Comparison of ENCODE assay signal across 1 mouse cellular context in the genomic region with DNA sequence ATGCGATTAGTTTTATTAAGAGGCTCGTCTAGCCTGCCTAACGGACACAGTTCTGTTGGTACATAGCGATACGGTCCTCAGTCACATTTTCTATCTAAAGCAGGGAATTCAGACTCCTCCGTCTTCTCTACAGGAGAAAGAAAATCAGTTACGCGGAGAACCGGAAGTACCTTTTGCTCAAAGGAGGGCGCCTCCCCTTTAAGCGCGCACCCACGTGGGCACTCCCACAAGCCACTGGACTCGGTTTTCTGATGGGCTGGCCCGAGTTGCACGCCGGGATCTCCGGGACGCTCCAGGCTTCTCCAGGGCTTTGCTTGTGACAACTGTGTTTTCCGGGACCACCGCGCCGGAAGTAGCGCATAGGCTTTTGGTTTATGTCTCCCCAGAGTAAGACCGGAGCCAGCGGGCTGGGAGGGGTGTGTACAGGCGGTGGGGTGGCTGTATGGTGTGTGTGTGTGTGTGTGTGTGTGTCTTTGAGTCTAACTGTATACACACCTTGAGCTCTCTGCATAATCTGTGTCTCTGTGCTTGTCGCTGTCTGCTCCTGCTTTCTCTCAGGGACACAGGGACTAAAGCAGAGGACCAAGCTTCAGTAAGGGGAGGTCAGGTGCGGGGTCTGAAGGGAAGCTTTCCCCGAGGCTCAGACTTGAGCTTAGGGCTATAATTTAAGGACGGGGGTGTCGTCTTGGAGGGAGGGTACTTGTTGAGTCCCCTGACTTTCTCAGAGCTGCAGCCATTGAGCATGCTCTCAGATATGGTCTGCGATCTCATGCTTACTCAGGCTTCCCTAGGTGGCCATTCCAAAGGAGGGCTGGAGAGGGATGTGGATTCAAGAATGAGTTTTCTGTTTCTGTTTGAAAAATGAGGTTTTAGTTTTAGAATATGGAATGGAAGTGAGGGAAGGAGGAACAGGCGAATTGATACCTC.
TF ChIP-seq lines count a peak whose summit lies in the region.

A gene (plus strand): TSS at position 285 of the 927 bp plus-strand sequence.

TF ChIP-seq in MEL, 35 proteins besides CTCF, POLR2A, EP300 and RAD21 (continued from another document):
- TF ChIP-seq ZKSCAN1 (IDR thresholded peaks at IDR 0.05; ENCODE audit: low read depth, low read length) = no peak
- no peak for TF ChIP-seq ETS1 (IDR thresholded peaks at IDR 0.05; ENCODE audit: low read depth, low read length)
- no peak for TF ChIP-seq UBTF (IDR thresholded peaks at IDR 0.05; ENCODE audit: borderline replicate concordance, insufficient read depth, low read depth, low read length)
- no peak for TF ChIP-seq ZNF384 (IDR thresholded peaks at IDR 0.05; ENCODE audit: low read depth, low read length)
- TF ChIP-seq NELFE (IDR thresholded peaks at IDR 0.05; ENCODE audit: low read depth, low read length) = peak; percentile 74
- peak; percentile 87 for TF ChIP-seq MAX (IDR thresholded peaks at IDR 0.05; ENCODE audit: low read length)
- TF ChIP-seq MEF2A (IDR thresholded peaks at IDR 0.05; ENCODE audit: extremely low read depth, insufficient replicate concordance, low read depth, low read length, poor library complexity, severe bottlenecking) = no peak
- no peak for TF ChIP-seq RCOR1 (IDR thresholded peaks at IDR 0.05; ENCODE audit: low read depth, low read length)
- peak; percentile 50; the same call in 1 of the 2 replicates for TF ChIP-seq POLR2AphosphoS2 (IDR thresholded peaks at IDR 0.05; ENCODE audit: low read length)
- peak; percentile 98 for TF ChIP-seq MXI1 (IDR thresholded peaks at IDR 0.05; ENCODE audit: low read depth, low read length)
- TF ChIP-seq BHLHE40 (IDR thresholded peaks at IDR 0.05; ENCODE audit: borderline replicate concordance, low read depth, low read length) = no peak
- TF ChIP-seq E2F4 (IDR thresholded peaks at IDR 0.05; ENCODE audit: borderline replicate concordance, low read depth, low read length) = no peak
- no peak for TF ChIP-seq CHD2 (IDR thresholded peaks at IDR 0.05; ENCODE audit: low read length)
- no peak for TF ChIP-seq GABPA (IDR thresholded peaks at IDR 0.05; ENCODE audit: low read depth, low read length)
- TF ChIP-seq TAL1 (IDR thresholded peaks at IDR 0.05; ENCODE audit: low read length) = no peak
- peak; percentile 87 for TF ChIP-seq ELF1 (IDR thresholded peaks at IDR 0.05; ENCODE audit: low read depth, low read length)
- TF ChIP-seq MYB (IDR thresholded peaks at IDR 0.05; ENCODE audit: low read depth, low read length) = no peak
- no peak for TF ChIP-seq JUND (IDR thresholded peaks at IDR 0.05; ENCODE audit: low read depth, low read length)
- TF ChIP-seq GATA1 (IDR thresholded peaks at IDR 0.05; ENCODE audit: low read depth, low read length) = no peak
